Mouse (Mus musculus) ES-Bruce4 (cell line): ENCODE data around the gene Ceacam16.

Source experiments
- CTCF ChIP-seq: IDR thresholded peaks from one replicate; pipeline ENCODE4 v1.8.1; 2011; ENCODE audit warnings: low read depth, low read length
- EP300 ChIP-seq: IDR thresholded peaks from 2 replicates; pipeline ENCODE4 v1.6.1; 2011; ENCODE audit warnings: low read depth, low read length; ENCODE audit not compliant: insufficient read depth
- POLR2A ChIP-seq: IDR thresholded peaks from one replicate; pipeline ENCODE4 v1.8.1; 2011; ENCODE audit warnings: low read length; ENCODE audit not compliant: insufficient read depth

- TF ChIP-seq CTCF (no peak), EP300 (no peak), POLR2A (no peak)
These were observed 38.9 kb downstream of the Ceacam16 start for GRCm38 (mm10) chr7:19822193-19822592.
